Mouse (Mus musculus): ENCODE data around the gene Frmd5. TPM values are rescaled to one million over a fixed set of nuclear protein-coding genes. Genes with fewer than 3 reads are reported as not detected.
A peak's percentile ranks its signal among the peaks of the same experiment; 100 is the strongest.

Frmd5 gene
- polyA plus RNA-seq, 1 experiment from 2014 or later: 14.7 TPM

DNA sequence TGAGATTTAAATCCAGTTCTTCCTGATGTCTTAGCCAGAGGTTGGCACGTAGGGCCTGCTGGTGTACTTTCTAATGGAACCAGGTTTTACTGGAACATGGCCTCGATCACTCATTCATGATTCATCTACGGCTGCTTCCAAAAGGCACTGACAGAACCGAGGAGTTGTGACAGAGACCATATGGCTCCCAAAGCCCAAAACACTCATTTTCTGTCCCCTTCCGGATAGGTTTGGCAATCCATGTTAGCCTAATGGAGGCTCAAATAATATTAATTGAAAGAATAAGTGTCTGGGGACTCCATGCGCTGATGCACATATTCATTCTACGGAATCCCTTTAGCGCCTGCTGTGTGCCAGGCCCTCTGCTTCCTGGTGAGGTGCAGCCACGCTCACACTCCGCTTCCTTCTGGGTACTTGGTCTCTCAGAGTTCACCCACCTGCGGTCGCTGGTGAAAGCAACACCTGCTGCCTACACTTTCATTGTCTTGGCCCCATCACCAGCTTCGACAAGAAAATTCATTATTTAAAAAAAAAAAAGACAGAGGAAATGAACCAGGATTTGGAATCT is 224.0 kb downstream of the Frmd5 start:
- Histone ChIP-seq H3K4me2 (ENCODE audit: low read depth) (no peak overlapping the region), H3K27me3 (ENCODE audit: control insufficient read depth, insufficient read depth, low read length) (no peaks in the 10 kb centered on the region), H3K9me3 (ENCODE audit: control insufficient read depth, low read length) (no peaks in the 10 kb centered on the region), H3K4me3 (ENCODE audit: low read depth, low read length) (no peak overlapping the region), H3K9ac (ENCODE audit: low read length) (no peak overlapping the region), H3K36me3 (ENCODE audit: control insufficient read depth, insufficient read depth, low read length) (no peaks in the 10 kb centered on the region), H3K27ac (ENCODE audit: low read depth, low read length) (no peak overlapping the region), H3K4me1 (ENCODE audit: control insufficient read depth, insufficient read depth, low read length) (no peaks in the 10 kb centered on the region; the same call in 1 of the 2 replicates)
- DNase-seq (ENCODE audit: low spot score): no peak
- WGBS: 83% methylated on average over 13 of the region's 13 CpGs
- no peak for ATAC-seq (ENCODE audit: insufficient read depth, low FRiP score, low TSS enrichment)

DNA sequence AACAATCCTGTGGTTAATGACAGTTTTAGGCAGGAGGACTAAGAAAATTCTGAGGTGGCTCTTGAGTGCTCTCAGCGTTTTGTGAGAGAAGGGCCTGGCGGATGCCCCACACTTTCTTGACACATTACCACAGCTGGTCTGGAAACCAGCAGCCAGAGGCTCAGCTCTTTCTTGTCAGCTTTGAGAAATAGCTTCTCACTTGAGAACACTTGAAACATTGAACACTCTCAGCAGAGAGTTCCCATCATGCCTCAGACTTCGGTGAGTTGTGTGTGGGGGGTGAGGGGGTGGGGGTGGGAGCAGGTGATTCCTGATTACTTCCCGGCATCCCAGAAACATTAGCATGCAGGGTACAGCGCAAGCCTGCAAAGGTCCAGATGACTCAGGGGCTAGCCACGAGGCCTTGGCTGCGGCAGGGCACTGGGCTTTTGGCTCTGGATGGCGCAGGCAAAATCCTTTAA is 231.1 kb downstream of the Frmd5 start:
- no peak for ATAC-seq (ENCODE audit: insufficient read depth, low FRiP score, low TSS enrichment)
- H3K27me3 ChIP-seq (ENCODE audit: control insufficient read depth, insufficient read depth, low read length): no peaks in the 10 kb centered on the region

DNA sequence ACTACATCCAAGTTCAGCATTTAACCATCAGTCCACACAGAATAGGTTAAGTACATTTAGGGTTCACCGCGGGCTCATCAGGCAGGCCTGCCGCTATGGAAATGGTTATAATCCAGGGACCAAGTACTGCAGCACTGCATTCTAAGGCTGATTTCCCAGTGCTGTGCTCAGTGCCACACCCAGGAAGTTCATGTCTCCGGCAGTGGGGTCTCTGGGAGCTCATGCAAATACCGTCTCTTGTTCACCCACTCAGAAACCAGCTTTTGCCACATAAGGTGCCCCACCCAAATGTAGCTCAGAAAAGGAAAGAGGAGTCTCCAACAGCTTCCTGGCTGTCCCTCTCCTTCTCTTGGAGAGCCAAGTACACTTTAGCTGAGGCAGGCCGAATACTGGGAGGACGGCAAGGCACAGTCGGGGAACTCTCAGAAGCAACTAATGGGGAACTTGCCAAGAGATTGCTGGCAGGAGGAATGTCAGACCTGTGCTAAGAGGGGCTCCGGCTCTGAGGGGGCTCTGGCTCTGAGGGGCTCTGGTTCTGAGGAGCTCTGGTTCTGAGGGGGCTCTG is 232.7 kb downstream of the Frmd5 start:
- Histone ChIP-seq H3K4me3 (ENCODE audit: low read depth, low read length) (no peak overlapping the region), H3K9me3 (ENCODE audit: control insufficient read depth, low read length) (no peaks in the 10 kb centered on the region), H3K4me2 (ENCODE audit: low read depth) (no peak overlapping the region), H3K36me3 (ENCODE audit: control insufficient read depth, insufficient read depth, low read length) (no peaks in the 10 kb centered on the region), H3K27me3 (ENCODE audit: control insufficient read depth, insufficient read depth, low read length) (no peaks in the 10 kb centered on the region), H3K27ac (ENCODE audit: low read depth, low read length) (no peak overlapping the region), H3K9ac (ENCODE audit: low read length) (no peak overlapping the region), H3K4me1 (ENCODE audit: control insufficient read depth, insufficient read depth, low read length) (no peaks in the 10 kb centered on the region)
- no peak for ATAC-seq (ENCODE audit: insufficient read depth, low FRiP score, low TSS enrichment)
- no peak for DNase-seq (ENCODE audit: low spot score)
- 85% methylated on average over 9 of the region's 9 CpGs for WGBS

More for the DNA sequence above, 231.1 kb downstream of the Frmd5 start:
- DNase-seq (ENCODE audit: low spot score): no peak
- Histone ChIP-seq H3K4me3 (ENCODE audit: low read depth, low read length) (no peak overlapping the region), H3K9me3 (ENCODE audit: control insufficient read depth, low read length) (no peaks in the 10 kb centered on the region), H3K27ac (ENCODE audit: low read depth, low read length) (no peak overlapping the region), H3K4me1 (ENCODE audit: control insufficient read depth, insufficient read depth, low read length) (no peaks in the 10 kb centered on the region), H3K9ac (ENCODE audit: low read length) (no peak overlapping the region), H3K4me2 (ENCODE audit: low read depth) (no peak overlapping the region), H3K36me3 (ENCODE audit: control insufficient read depth, insufficient read depth, low read length) (no peaks in the 10 kb centered on the region)
- WGBS: 66% methylated on average over 8 of the region's 8 CpGs

DNA sequence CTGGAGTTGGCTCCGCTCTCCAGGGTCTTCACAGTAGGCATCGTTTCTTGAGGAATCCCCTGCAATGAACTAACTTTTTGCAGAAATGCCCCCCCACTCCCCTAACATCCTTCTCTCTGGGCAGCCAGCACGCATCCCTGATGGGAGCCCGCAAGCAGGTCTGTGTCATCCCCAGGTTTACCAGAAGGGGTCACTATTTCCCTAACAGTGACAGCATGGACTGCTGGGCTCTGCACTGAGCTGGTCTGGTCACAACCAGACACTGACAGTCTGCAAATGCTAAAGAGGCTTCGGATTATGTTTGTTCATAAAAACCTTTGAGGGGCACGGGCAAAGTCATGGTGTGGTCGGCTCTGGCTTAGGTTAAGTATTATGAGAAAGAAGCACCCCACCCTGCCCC is 235.1 kb downstream of the Frmd5 start:
- 24% methylated on average over 7 of the region's 7 CpGs for WGBS
- Histone ChIP-seq H3K36me3 (ENCODE audit: control insufficient read depth, insufficient read depth, low read length) (no peaks in the 10 kb centered on the region), H3K27ac (ENCODE audit: low read depth, low read length) (no peak overlapping the region), H3K9me3 (ENCODE audit: control insufficient read depth, low read length) (no peaks in the 10 kb centered on the region), H3K4me3 (ENCODE audit: low read depth, low read length) (no peak overlapping the region), H3K27me3 (ENCODE audit: control insufficient read depth, insufficient read depth, low read length) (no peaks in the 10 kb centered on the region), H3K4me1 (ENCODE audit: control insufficient read depth, insufficient read depth, low read length) (no peaks in the 10 kb centered on the region), H3K4me2 (ENCODE audit: low read depth) (no peak overlapping the region), H3K9ac (ENCODE audit: low read length) (no peak overlapping the region)
- ATAC-seq (ENCODE audit: insufficient read depth, low FRiP score, low TSS enrichment) (peak; percentile 76), DNase-seq (ENCODE audit: low spot score) (peak; percentile 76)

DNA sequence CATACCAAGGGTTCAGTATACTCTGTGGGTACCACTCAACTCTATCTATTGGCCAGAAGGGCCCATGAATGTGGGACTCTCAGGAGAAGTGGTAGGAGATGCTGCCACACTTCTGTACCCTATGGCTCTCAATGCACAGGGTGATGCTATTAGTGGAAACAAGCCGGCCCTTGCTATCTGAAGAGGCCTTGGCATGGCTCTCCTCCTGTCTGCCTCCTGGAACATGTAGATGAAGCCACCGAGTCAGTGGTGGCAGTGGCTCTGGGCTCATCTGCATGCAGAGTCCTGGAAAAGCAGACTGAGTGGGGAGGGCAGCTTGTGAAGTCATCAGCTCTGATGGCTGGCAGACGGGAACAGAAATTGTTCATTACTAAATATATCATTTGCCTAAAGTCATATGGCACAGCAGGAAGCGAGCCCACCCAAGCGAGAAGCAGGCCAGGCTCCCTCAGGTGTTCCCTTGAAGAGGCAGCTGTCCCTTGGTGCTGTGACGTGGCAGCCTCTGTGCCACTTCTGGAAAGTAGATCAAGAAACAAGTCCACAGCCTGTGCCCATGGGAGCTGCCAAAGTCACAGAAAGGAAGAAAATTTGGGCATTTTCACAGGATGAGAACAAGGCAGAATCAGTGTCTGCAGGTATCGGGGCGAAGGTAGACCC is 235.8 kb downstream of the Frmd5 start:
- Histone ChIP-seq H3K36me3 (ENCODE audit: control insufficient read depth, insufficient read depth, low read length) (no peaks in the 10 kb centered on the region), H3K27ac (ENCODE audit: low read depth, low read length) (no peak overlapping the region), H3K4me2 (ENCODE audit: low read depth) (no peak overlapping the region), H3K27me3 (ENCODE audit: control insufficient read depth, insufficient read depth, low read length) (no peaks in the 10 kb centered on the region), H3K9me3 (ENCODE audit: control insufficient read depth, low read length) (no peaks in the 10 kb centered on the region), H3K4me3 (ENCODE audit: low read depth, low read length) (no peak overlapping the region), H3K9ac (ENCODE audit: low read length) (no peak overlapping the region), H3K4me1 (ENCODE audit: control insufficient read depth, insufficient read depth, low read length) (no peaks in the 10 kb centered on the region)
- ATAC-seq (ENCODE audit: insufficient read depth, low FRiP score, low TSS enrichment): no peak
- no peak for DNase-seq (ENCODE audit: low spot score)
- 77% methylated on average over 8 of the region's 8 CpGs for WGBS

DNA sequence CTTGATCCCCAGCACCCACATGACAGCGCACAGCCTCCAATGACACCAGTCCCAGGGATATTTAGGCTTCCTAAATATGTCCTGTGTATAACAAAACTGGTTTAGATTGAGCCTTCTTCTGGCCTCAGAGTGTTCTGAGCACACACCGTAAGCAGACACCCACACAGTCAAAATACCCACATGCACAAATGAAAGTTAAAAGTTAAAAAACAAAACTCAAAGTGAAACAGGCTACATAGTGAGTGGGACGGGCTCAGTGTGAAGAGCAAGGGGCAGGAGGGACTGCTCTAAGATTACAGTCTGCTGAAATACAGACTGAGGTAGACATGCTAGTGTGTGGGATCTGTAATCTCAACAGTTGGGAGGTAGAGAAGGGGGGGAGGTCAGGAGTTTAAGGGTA is 236.8 kb downstream of the Frmd5 start:
- no peaks in the 10 kb centered on the region for H3K9me3 ChIP-seq (ENCODE audit: control insufficient read depth, low read length)
- H3K4me3 ChIP-seq (ENCODE audit: low read depth, low read length): no peak overlapping the region
- H3K27ac ChIP-seq (ENCODE audit: low read depth, low read length): no peak overlapping the region
- DNase-seq (ENCODE audit: low spot score): no peak
- no peaks in the 10 kb centered on the region for H3K4me1 ChIP-seq (ENCODE audit: control insufficient read depth, insufficient read depth, low read length)
- 82% methylated on average over 3 of the region's 3 CpGs for WGBS
- no peaks in the 10 kb centered on the region for H3K36me3 ChIP-seq (ENCODE audit: control insufficient read depth, insufficient read depth, low read length)
- no peaks in the 10 kb centered on the region for H3K27me3 ChIP-seq (ENCODE audit: control insufficient read depth, insufficient read depth, low read length)
- no peak for ATAC-seq (ENCODE audit: insufficient read depth, low FRiP score, low TSS enrichment)
- no peak overlapping the region for H3K9ac ChIP-seq (ENCODE audit: low read length)
- no peak overlapping the region for H3K4me2 ChIP-seq (ENCODE audit: low read depth)

DNA sequence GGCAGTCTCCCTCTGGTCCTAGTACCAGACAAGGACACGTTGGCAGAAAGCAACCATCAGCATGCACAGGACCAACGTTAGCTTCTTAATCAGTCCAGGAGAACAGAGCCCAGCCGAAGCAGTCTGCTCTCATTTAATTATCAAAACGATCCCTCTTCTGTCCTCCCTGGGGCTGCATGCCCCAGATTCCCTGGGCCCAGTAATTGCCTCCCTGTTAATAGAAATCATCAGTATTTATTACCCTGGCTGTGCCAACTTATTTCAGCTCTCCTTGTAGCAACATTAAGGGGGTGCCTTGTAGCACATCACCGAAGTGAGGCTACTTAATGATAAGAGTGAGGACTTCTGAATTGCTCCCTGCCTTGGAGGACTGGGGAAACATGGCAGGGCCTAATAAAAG is 241.0 kb downstream of the Frmd5 start:
- WGBS: 72% methylated on average over 5 of the region's 5 CpGs
- no peaks in the 10 kb centered on the region for H3K27me3 ChIP-seq (ENCODE audit: control insufficient read depth, insufficient read depth, low read length)
- DNase-seq (ENCODE audit: low spot score): no peak
- H3K4me2 ChIP-seq (ENCODE audit: low read depth): no peak overlapping the region
- no peaks in the 10 kb centered on the region; the same call in 1 of the 2 replicates for H3K36me3 ChIP-seq (ENCODE audit: control insufficient read depth, insufficient read depth, low read length)
- H3K9ac ChIP-seq (ENCODE audit: low read length): no peak overlapping the region
- no peaks in the 10 kb centered on the region for H3K4me1 ChIP-seq (ENCODE audit: control insufficient read depth, insufficient read depth, low read length)
- no peak overlapping the region for H3K4me3 ChIP-seq (ENCODE audit: low read depth, low read length)
- H3K9me3 ChIP-seq (ENCODE audit: control insufficient read depth, low read length): no peaks in the 10 kb centered on the region
- H3K27ac ChIP-seq (ENCODE audit: low read depth, low read length): no peak overlapping the region
- ATAC-seq (ENCODE audit: insufficient read depth, low FRiP score, low TSS enrichment): no peak

DNA sequence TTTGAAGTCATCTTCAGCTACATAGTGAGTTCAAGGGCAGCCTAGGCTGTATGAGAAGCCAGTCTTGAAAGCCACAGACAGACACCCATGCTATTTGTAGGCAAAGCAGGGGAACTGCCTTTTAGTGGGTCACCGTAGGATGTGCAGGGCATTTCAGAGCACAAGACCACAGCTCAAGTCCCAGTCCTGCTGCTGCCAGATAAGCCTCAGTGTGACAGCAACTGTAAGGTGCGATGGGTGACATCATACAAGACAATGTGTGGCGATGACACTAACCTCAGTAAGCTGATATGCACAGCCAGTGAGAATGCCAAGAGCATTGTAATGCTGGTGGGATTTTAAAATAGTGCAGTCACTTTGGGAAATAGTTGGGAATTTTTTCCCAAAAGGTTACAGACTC is 243.8 kb downstream of the Frmd5 start:
- no peaks in the 10 kb centered on the region; the same call in 1 of the 2 replicates for H3K36me3 ChIP-seq (ENCODE audit: control insufficient read depth, insufficient read depth, low read length)
- no peaks in the 10 kb centered on the region for H3K9me3 ChIP-seq (ENCODE audit: control insufficient read depth, low read length)
- ATAC-seq (ENCODE audit: insufficient read depth, low FRiP score, low TSS enrichment) (no peak), DNase-seq (ENCODE audit: low spot score) (no peak)
- H3K9ac ChIP-seq (ENCODE audit: low read length): no peak overlapping the region
- 93% methylated on average over 3 of the region's 3 CpGs for WGBS
- H3K4me3 ChIP-seq (ENCODE audit: low read depth, low read length): no peak overlapping the region
- H3K4me1 ChIP-seq (ENCODE audit: control insufficient read depth, insufficient read depth, low read length): no peaks in the 10 kb centered on the region
- no peak overlapping the region for H3K4me2 ChIP-seq (ENCODE audit: low read depth)
- no peaks in the 10 kb centered on the region for H3K27me3 ChIP-seq (ENCODE audit: control insufficient read depth, insufficient read depth, low read length)
- no peak overlapping the region for H3K27ac ChIP-seq (ENCODE audit: low read depth, low read length)

DNA sequence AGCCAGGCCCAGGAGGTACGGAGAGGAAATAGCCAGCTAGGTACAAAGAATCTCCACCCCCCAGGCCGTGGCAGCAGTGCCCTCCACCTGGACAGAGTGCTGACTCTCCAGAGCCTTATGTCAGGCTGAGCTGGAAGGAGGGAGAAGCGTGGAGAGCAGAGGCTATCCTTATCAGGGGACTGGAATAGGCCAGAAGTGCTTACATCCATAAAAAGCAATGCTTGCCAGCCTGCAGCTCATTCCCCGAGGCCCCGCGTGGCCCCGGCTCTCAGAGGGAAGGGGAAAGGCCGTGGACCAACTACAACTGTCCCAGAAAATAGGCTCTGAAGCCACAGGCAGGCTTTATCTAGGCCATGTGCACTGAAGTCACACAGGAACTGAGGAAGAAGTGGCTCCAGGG is 255.6 kb downstream of the Frmd5 start:
- H3K27ac ChIP-seq (ENCODE audit: low read depth, low read length): no peak overlapping the region
- H3K9me3 ChIP-seq (ENCODE audit: control insufficient read depth, low read length): no peaks in the 10 kb centered on the region
- H3K36me3 ChIP-seq (ENCODE audit: control insufficient read depth, insufficient read depth, low read length): peaks cover 4% of the 10 kb centered on the region
- no peak overlapping the region for H3K4me3 ChIP-seq (ENCODE audit: low read depth, low read length)
- no peak for ATAC-seq (ENCODE audit: insufficient read depth, low FRiP score, low TSS enrichment)
- no peaks in the 10 kb centered on the region for H3K27me3 ChIP-seq (ENCODE audit: control insufficient read depth, insufficient read depth, low read length)
- no peak overlapping the region for H3K9ac ChIP-seq (ENCODE audit: low read length)
- no peak overlapping the region for H3K4me2 ChIP-seq (ENCODE audit: low read depth)
- no peak for DNase-seq (ENCODE audit: low spot score)
- H3K4me1 ChIP-seq (ENCODE audit: control insufficient read depth, insufficient read depth, low read length): no peaks in the 10 kb centered on the region
- WGBS: 87% methylated on average over 8 of the region's 8 CpGs
